Mouse (Mus musculus): ENCODE results near the gene H2-DMa.
"Not testable (repeated sequence)": the region's sequence is repeated elsewhere in the genome, so short reads cannot be mapped to it uniquely, and the experiment has no call there.

Gene H2-DMa

GRCm38 (mm10) chr17:34127475-34127874 is 8.1 kb downstream of the H2-DMa start:
- DNase-seq, result peak; percentile 80

- no peak for DNase-seq
Observed at GRCm38 (mm10) chr17:34128264-34128937, 9.1 kb downstream of the H2-DMa start.

GRCm38 (mm10) chr17:34128944-34129791 is 9.8 kb downstream of the H2-DMa start:
- no peak for DNase-seq

GRCm38 (mm10) chr17:34130073-34130947 is 11.0 kb downstream of the H2-DMa start:
- DNase-seq, result no peak

- peak; percentile 9 for DNase-seq
Observed at GRCm38 (mm10) chr17:34131911-34132310, 12.6 kb downstream of the H2-DMa start.

- peak; percentile 22 for DNase-seq
Observed at GRCm38 (mm10) chr17:34133289-34133688, 13.9 kb downstream of the H2-DMa start.

- DNase-seq, result no peak
Observed at GRCm38 (mm10) chr17:34134451-34134850, 15.1 kb downstream of the H2-DMa start.

- DNase-seq, result peak; percentile 99
Observed at GRCm38 (mm10) chr17:34135297-34136224, 16.2 kb downstream of the H2-DMa start.

- peak; percentile 16 for DNase-seq
Observed at GRCm38 (mm10) chr17:34137601-34138000, 18.3 kb downstream of the H2-DMa start.

GRCm38 (mm10) chr17:34138655-34139054 is 19.3 kb downstream of the H2-DMa start:
- peak; percentile 2 for DNase-seq

- DNase-seq, result no peak
Observed at GRCm38 (mm10) chr17:34139416-34139815, 20.1 kb downstream of the H2-DMa start.

GRCm38 (mm10) chr17:34140240-34140639 is 20.9 kb downstream of the H2-DMa start:
- no peak for DNase-seq

- DNase-seq, result no peak
Observed at GRCm38 (mm10) chr17:34141448-34141847, 22.1 kb downstream of the H2-DMa start.

- no peak for DNase-seq
Observed at GRCm38 (mm10) chr17:34142456-34143010, 23.2 kb downstream of the H2-DMa start.

- DNase-seq, result no peak
Observed at GRCm38 (mm10) chr17:34143033-34143432, 23.7 kb downstream of the H2-DMa start, which contains the start of gene H2-DMb2. Gene H2-DMb2 (plus strand): TSS chr17:34143307.

GRCm38 (mm10) chr17:34143461-34143860 is 24.1 kb downstream of the H2-DMa start:
- DNase-seq, result no peak

- not testable (repeated sequence) for DNase-seq
Observed at GRCm38 (mm10) chr17:34144221-34144620, 24.9 kb downstream of the H2-DMa start.

- DNase-seq, result no peak
Observed at GRCm38 (mm10) chr17:34144960-34145371, 25.6 kb downstream of the H2-DMa start.

GRCm38 (mm10) chr17:34152923-34153322 is 33.6 kb downstream of the H2-DMa start, which contains the start of gene H2-DMb1:
Gene H2-DMb1 (plus strand): TSS chr17:34153072.
- no peak for DNase-seq

GRCm38 (mm10) chr17:34155534-34155933 is 36.2 kb downstream of the H2-DMa start:
- DNase-seq, result no peak

GRCm38 (mm10) chr17:34164202-34164895 is 45.0 kb downstream of the H2-DMa start:
- DNase-seq, result no peak

Data from cerebellum, adult 9-11 months (tissue).